Mouse (Mus musculus): ENCODE results near the gene Rft1.

- no peak for TF ChIP-seq CTCF (IDR thresholded peaks at IDR 0.05; ENCODE audit: control insufficient read depth, insufficient read depth, insufficient replicate concordance, low read depth, low read length)
- TF ChIP-seq POLR2A (IDR thresholded peaks at IDR 0.05; ENCODE audit: control insufficient read depth, low read depth, low read length): no peak
These were observed 16.2 kb upstream of the Rft1 start for GRCm38 (mm10) chr14:30638009-30638408.
